Mouse (Mus musculus) kidney, adult 2 months (tissue): ENCODE measurements around the gene Zcchc10. TPM values are rescaled to one million over a fixed set of nuclear protein-coding genes. Genes with fewer than 3 reads are reported as not detected.
"Not testable (repeated sequence)": the region's sequence is repeated elsewhere in the genome, so short reads cannot be mapped to it uniquely, and the experiment has no call there.

Experiments
- DNase-seq: peaks from one replicate; pipeline ENCODE4 v3.0.0; 2021
- H3K27ac ChIP-seq: fragments of 200-500 bp; 2 replicates; pipeline ENCODE4 v1.5.1; 2012; ENCODE audit warnings: low read depth, low read length, control low read depth, inconsistent platforms; ENCODE audit not compliant: insufficient read depth
- H3K27me3 ChIP-seq: fragments of 200-500 bp; replicated peaks from 2 replicates; pipeline ENCODE4 v1.6.1; 2012; ENCODE audit warnings: mild to moderate bottlenecking, moderate library complexity, low read length, inconsistent platforms; ENCODE audit not compliant: control insufficient read depth, insufficient read depth
- H3K36me3 ChIP-seq: fragments of 200-500 bp; 2 replicates; pipeline ENCODE4 v1.6.1; 2012; ENCODE audit warnings: mild to moderate bottlenecking, moderate library complexity, low read length, inconsistent platforms; ENCODE audit not compliant: control insufficient read depth, insufficient read depth
- H3K4me1 ChIP-seq: fragments of 200-500 bp; 2 replicates; pipeline ENCODE4 v1.6.1; 2011; ENCODE audit warnings: low read length; ENCODE audit not compliant: control insufficient read depth, insufficient read depth
- H3K4me3 ChIP-seq: fragments of 200-500 bp; 2 replicates; pipeline ENCODE4 v1.5.1; 2011; ENCODE audit warnings: mild to moderate bottlenecking, low read depth, low read length, control low read depth; ENCODE audit not compliant: insufficient read depth
- CTCF ChIP-seq: fragments of 200-500 bp; conservative IDR thresholded peaks from 2 replicates; pipeline ENCODE4 v1.5.1; 2011; ENCODE audit warnings: low read depth, mild to moderate bottlenecking, control low read depth, low read length, moderate library complexity, mixed read lengths; ENCODE audit not compliant: insufficient read depth, insufficient read length
- POLR2A ChIP-seq: fragments of 200-500 bp; IDR thresholded peaks from one replicate; pipeline ENCODE4 v1.6.1; 2011; ENCODE audit warnings: low read depth, low read length, control low read depth
- WGBS: fragments of 180-500 bp; shearing (Covaris S2); methylation state at CpG from one replicate; pipeline ENCODE4 v1.1.7; 2018; 5-methylcytosine and 5-hydroxymethylcytosine counted together
- polyA plus RNA-seq: library from polyadenylated mRNA; depleted of rRNA; stranded (reverse); fragments of >200 nt; gene quantifications from 2 replicates; pipeline ENCODE4 v1.2.3, GENCODE M21; 2012

Zcchc10 gene
- polyA plus RNA-seq, 1 experiment, result 5.0 TPM

DNA sequence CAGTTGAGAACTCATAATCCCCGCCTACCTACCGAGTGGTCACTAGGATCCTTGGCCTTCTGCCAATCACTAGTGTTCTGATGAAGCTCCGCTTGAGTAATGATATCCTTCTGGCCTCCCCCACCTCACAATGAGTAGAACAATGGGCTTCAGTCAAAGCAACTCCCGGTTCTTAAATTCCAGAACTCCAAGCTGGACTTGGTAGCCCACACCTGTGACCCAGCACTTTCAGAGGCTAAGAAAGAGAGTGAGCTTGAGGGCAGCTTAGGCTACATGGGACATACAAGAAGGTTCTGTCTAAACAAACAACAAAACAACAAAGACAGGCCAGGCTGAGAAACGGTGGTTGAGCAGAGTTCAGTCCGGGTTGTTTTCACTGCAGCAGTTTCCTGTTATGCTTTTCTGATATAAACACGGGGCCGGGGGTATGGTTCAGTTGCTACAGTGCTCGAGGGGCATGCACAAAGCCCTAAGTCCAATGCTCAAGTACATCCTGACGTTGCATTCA, 16.9 kb upstream of the Zcchc10 start:
- peak; percentile 78 for DNase-seq
- 21% methylated on average over 10 of the region's 10 CpGs for WGBS

GRCm38 (mm10) chr11:53308251-53308864, 16.1 kb upstream of the Zcchc10 start:
- Histone ChIP-seq H3K36me3 (no peaks in the 10 kb centered on the region), H3K4me1 (peaks cover 13% of the 10 kb centered on the region), H3K4me3 (no peak overlapping the region), H3K27ac (peak overlapping the region; percentile 73), H3K27me3 (no peaks in the 10 kb centered on the region)
- peak; percentile 68 for DNase-seq
- TF ChIP-seq CTCF (no peak), POLR2A (no peak)

More for the DNA sequence above, 16.9 kb upstream of the Zcchc10 start:
- H3K4me3 ChIP-seq, result no peak overlapping the region
- H3K36me3 ChIP-seq, result no peaks in the 10 kb centered on the region
- TF ChIP-seq CTCF (no peak), POLR2A (no peak)
- H3K27me3 ChIP-seq, result no peaks in the 10 kb centered on the region
- H3K4me1 ChIP-seq, result peaks cover 13% of the 10 kb centered on the region
- H3K27ac ChIP-seq, result peak overlapping the region; percentile 73

- WGBS, result 9% methylated on average over 2 of the region's 2 CpGs
- Histone ChIP-seq H3K4me3 (no peak overlapping the region), H3K36me3 (no peaks in the 10 kb centered on the region), H3K27me3 (no peaks in the 10 kb centered on the region), H3K4me1 (peaks cover 13% of the 10 kb centered on the region), H3K27ac (peak overlapping the region; percentile 73)
- no peak for TF ChIP-seq CTCF
- no peak for TF ChIP-seq POLR2A
- DNase-seq, result peak; percentile 93
Measured at GRCm38 (mm10) chr11:53308884-53309310, 15.6 kb upstream of the Zcchc10 start.

DNA sequence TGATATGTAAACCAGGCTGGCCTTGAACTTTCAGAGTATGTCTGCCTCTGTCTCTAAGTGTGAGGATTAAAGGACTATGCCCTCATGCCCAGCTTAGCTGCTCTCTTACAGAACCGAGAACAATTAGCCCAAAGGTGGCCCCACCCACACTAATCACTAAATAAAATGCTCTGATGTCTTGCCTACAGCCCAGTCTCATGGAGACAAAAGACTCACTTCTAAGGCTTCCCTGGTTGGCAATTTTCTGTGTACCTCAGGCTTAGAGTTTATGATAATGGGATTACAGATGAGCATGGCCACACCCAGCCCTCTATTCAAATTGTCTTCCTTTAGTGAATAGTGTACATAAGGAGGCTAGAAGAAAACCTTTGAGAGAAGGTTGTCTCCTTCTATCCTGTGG, 13.1 kb upstream of the Zcchc10 start:
- Histone ChIP-seq H3K36me3 (no peaks in the 10 kb centered on the region), H3K27ac (no peak overlapping the region), H3K4me3 (no peak overlapping the region), H3K4me1 (peaks cover 13% of the 10 kb centered on the region), H3K27me3 (no peaks in the 10 kb centered on the region)
- 46% methylated on average over 1 of the region's 1 CpGs for WGBS
- TF ChIP-seq POLR2A (no peak), CTCF (no peak)
- DNase-seq, result no peak

GRCm38 (mm10) chr11:53312823-53313222, 11.7 kb upstream of the Zcchc10 start:
- DNase-seq, H3K27ac ChIP-seq, H3K27me3 ChIP-seq, H3K4me3 ChIP-seq, H3K36me3 ChIP-seq: not testable (repeated sequence)
- WGBS, result 54% methylated on average over 1 of the region's 1 CpGs
- H3K4me1 ChIP-seq, result peaks cover 11% of the 10 kb centered on the region

DNA sequence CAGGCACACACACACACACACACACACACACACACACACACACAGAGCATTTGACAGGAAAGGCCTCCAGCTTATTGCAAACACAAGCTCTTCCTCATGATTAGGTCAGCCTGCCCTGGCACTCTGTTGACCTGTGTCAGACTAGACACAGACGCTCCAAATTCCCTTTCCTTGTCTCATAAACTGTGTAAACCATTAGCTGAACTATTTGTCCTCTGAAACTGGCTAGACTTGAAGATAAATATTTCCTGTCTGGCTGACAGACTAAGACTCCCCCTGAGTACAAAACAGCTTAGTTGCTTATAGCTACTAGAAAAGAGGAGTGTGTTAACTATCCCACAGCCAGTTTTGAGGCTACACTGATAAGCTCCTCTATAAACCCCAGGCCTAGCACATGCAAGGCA, 9.7 kb upstream of the Zcchc10 start:
- H3K36me3 ChIP-seq, result no peaks in the 10 kb centered on the region
- DNase-seq, result peak; percentile 66
- H3K27me3 ChIP-seq, result no peaks in the 10 kb centered on the region
- no peaks in the 10 kb centered on the region for H3K4me1 ChIP-seq
- no peak overlapping the region for H3K27ac ChIP-seq
- WGBS, result 20% methylated on average over 1 of the region's 1 CpGs
- no peak overlapping the region for H3K4me3 ChIP-seq
- TF ChIP-seq CTCF (no peak), POLR2A (no peak)

GRCm38 (mm10) chr11:53316996-53317395, 7.5 kb upstream of the Zcchc10 start:
- 69% methylated on average over 6 of the region's 6 CpGs for WGBS
- Histone ChIP-seq H3K4me3 (no peak overlapping the region), H3K4me1 (no peaks in the 10 kb centered on the region), H3K36me3 (no peaks in the 10 kb centered on the region), H3K27me3 (no peaks in the 10 kb centered on the region), H3K27ac (no peak overlapping the region)
- no peak for DNase-seq
- no peak for TF ChIP-seq CTCF
- TF ChIP-seq POLR2A, result no peak

- H3K27ac ChIP-seq, result no peak overlapping the region
- no peaks in the 10 kb centered on the region for H3K36me3 ChIP-seq
- 81% methylated on average over 7 of the region's 7 CpGs for WGBS
- H3K4me1 ChIP-seq, result no peaks in the 10 kb centered on the region
- H3K4me3 ChIP-seq, result no peak overlapping the region
- no peak for DNase-seq
- no peak for TF ChIP-seq POLR2A
- TF ChIP-seq CTCF, result no peak
- no peaks in the 10 kb centered on the region for H3K27me3 ChIP-seq
Measured at GRCm38 (mm10) chr11:53318041-53318440, 6.4 kb upstream of the Zcchc10 start.

GRCm38 (mm10) chr11:53318568-53318967, 5.9 kb upstream of the Zcchc10 start:
- WGBS, result 93% methylated on average over 3 of the region's 3 CpGs
- not testable (repeated sequence) for H3K27ac ChIP-seq, H3K27me3 ChIP-seq, H3K4me3 ChIP-seq, H3K4me1 ChIP-seq, H3K36me3 ChIP-seq, DNase-seq

DNA sequence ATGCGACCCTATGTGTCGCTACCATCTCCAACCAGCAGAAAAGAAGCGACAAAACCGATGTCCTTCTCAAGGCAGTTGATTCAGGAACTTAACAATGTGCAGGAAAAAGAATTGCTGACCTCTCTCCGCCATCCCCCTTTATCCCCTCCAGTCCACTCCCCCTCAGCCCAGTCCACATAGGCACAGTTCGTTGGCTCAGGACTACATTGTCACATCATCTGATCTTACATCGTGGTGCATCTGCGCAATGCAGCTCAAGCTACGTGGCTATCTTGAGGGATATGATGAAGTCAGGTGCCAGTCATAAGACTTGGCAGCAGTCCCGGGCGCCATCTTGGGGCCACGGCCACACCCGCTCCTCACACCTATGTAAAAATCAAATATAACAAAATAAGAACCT, 4.6 kb upstream of the Zcchc10 start:
- not testable (repeated sequence) for DNase-seq, H3K4me3 ChIP-seq, H3K27ac ChIP-seq, H3K4me1 ChIP-seq, H3K36me3 ChIP-seq, H3K27me3 ChIP-seq
- 94% methylated on average over 13 of the region's 13 CpGs for WGBS
